Comparison of ENCODE assay signal across 12 mouse cellular contexts in the genomic region with DNA sequence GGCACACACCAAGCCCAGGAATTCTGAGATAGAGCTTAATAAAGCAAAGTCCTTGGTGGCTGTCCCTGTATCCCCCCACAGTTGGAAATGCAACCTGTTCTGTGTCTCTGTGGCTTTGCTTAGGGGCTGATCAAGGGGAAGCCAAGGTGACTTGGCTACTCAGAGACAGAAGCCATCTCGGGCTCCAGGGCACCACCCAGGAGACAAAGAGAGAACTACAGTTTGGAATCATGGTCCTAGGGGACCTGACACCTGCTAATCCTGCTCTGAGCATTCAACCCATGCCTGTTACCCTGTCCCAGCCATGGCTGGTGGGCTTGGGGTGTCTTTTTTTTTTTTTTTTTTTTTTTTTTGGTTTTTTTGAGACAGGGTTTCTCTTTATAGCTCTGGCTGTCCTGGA. TPM values are rescaled to one million over a fixed set of nuclear protein-coding genes. Genes with fewer than 3 reads are reported as not detected.
"Had no signal": no experiment of that assay in that cellular context is flagged by ENCODE, and none has a peak within 500 bp of the region (broad histone marks: within the 10 kb centered on the region; RNA-seq: fewer than 3 reads in every experiment).

No protein-coding gene starts in this region.

- H3K9ac ChIP-seq: limb, embryonic 13.5 days; liver, embryonic 14.5 days; midbrain, embryonic 13.5 days had no signal

- H3K4me1 ChIP-seq: limb, embryonic 13.5 days; midbrain, embryonic 13.5 days had no signal

- H3K4me2 ChIP-seq: limb, embryonic 13.5 days; midbrain, embryonic 13.5 days had no signal

- H3K4me3 ChIP-seq: limb, embryonic 13.5 days; midbrain, embryonic 13.5 days had no signal

- H3K9me3 ChIP-seq: limb, embryonic 13.5 days; midbrain, embryonic 13.5 days had no signal

- ATAC-seq: midbrain, embryonic 13.5 days had no signal

- H3K27ac ChIP-seq: kidney, postnatal 0 days; limb, embryonic 13.5 days; liver, embryonic 14.5 days; midbrain, embryonic 13.5 days had no signal

- DNase-seq: kidney, adult 11 months; kidney, adult 9 months; left cerebral cortex, postnatal 4 days; lung, adult 18-20 months; right cerebral cortex, postnatal 4 days; spleen, adult 18-20 months had no signal

- H3K36me3 ChIP-seq: limb, embryonic 13.5 days; midbrain, embryonic 13.5 days had no signal

RNA-seq across cellular contexts. Expression of gene Ccdc177, which starts 32.3 kb away (rescaled TPM):
- total RNA-seq: liver, adult 2 months had no signal
- polyA plus RNA-seq: liver, adult 2 months; liver, embryonic 14.5 days had no signal

RNA-seq across cellular contexts. Expression of gene Plekhd1, which starts 35.8 kb away (rescaled TPM):
- total RNA-seq: liver, adult 2 months; megakaryocyte progenitor cell, adult 5-6 weeks had no signal
- polyA plus RNA-seq: liver, adult 2 months had no signal
